Mouse (Mus musculus) heart, adult 11 months (tissue): Measurements from ENCODE around the gene Nrgn.

Source experiments
- DNase-seq: peaks from one replicate; pipeline ENCODE4 v3.0.0; 2022

Gene Nrgn

DNA sequence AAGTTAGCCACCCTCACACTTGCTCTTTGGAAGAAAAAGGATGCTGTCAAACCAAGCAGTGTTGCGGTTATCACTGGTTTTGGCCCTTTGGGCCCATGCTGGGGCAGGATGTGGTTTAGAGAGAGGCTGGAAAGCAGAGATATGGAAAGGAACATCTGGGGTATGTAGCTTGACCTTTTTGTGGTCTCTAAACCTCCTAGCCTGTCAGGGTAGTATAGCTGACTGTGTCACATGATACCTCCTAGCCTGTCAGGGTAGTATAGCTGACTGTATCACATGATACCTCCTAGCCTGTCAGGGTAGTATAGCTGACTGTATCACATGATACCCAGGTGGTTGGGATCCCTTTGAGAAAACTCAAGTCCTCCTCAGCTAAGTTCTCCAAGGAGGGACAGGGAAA, 1.6 kb upstream of the Nrgn start:
- DNase-seq, result no peak

DNA sequence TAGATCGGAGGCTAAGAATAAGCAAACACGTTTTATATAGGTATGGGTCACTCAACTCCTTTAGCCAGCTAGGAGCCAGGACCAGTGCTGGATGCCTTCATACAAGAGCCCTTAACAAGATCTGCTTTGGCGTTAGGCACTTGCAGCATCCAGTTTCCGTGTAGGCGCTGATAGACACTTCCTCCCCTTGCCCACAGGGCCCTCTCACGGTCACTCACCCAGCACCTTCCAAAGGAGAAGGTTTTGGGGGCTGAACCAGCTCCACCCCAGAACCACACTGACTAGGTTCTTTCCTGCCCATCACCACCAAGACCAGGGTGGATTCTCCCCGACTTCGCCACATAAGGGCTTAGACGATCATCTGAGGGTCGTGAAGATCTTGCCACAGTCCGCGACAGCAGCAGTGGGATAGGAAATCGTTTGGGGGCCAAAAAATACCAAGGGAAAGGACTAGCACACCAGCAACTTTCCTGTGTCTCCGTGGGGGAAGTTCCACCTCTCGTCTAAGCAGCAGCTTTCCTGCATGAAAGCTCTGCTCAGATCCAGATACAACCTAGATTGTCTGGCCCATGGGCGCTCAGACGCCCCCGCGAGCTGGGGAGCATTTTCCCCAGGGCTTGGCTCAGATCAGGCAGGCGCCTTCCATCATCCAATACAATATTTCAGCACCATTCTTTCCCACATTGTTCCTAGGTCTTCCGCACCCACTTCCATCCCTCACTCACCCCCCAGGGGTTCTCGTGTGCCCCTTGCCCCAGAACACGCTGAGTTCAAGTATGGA, 763 bp downstream of the Nrgn start:
- peak; percentile 87 for DNase-seq

DNA sequence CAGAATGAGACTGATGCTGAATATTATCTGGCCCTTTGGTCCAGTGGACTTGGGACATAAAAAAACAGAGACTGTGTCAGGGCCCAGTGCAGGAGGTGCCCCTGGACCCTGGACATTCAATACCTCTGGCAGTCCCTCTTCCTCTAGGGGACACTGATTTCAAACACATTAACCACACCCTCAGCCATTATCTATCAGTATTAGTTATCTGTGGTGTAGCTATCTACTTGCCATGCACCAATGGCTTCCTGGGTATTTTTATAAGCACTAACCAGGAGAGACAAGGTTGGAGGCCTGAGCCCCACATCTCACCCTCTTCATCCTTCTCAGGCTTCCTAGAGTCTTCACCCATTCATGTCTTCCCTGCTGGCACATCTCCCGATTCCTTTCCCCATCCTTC, 2.3 kb downstream of the Nrgn start:
- no peak for DNase-seq

DNA sequence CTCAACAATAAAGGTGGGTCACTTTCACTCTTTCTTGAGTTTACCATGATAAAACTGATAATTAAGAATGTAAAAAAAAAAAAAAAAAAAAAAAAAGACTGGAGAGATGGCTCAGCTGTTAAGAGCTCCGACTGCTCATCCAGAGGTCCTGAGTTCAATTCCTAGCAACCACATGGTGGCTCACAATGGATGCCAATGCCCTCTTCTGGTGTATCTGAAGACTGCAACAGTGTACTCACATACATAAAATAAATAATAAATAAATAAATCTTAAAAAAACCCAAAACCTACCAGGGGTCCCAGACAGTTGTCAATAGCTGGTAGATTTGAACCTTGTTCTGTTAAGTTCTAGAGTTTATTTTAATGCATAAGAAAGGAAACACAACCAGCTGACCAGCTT, 5.8 kb downstream of the Nrgn start:
- DNase-seq, result no peak

DNA sequence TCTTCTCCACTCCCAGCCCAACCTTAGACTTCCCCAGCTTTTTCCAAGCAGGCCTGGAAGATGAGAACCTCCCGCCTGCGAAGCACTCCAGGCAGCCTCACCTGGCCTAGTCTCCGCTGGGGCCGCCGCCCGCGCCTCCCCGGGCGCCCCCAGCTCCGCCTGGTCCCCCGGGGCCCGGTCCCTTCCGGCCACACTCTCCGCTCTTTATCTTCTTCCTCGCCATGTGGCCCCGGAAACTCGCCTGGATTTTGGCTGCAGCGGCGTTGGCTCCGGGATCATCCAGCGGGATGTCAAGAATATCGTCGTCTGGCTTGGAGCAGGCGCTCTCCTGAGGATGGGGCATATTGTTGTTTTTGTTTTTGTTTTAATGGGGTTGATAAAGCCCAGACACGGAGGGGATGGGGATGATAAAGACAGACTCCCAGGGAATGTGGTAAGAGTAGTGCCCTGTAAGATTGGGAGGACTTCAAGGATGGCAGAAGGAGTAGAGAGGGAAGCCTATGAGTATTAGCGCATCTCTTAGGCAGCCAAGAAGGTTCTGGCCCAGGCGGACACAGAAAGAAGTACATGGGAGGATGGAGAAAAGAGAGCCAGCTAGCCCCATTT, 6.8 kb downstream of the Nrgn start:
- peak; percentile 96 for DNase-seq

DNA sequence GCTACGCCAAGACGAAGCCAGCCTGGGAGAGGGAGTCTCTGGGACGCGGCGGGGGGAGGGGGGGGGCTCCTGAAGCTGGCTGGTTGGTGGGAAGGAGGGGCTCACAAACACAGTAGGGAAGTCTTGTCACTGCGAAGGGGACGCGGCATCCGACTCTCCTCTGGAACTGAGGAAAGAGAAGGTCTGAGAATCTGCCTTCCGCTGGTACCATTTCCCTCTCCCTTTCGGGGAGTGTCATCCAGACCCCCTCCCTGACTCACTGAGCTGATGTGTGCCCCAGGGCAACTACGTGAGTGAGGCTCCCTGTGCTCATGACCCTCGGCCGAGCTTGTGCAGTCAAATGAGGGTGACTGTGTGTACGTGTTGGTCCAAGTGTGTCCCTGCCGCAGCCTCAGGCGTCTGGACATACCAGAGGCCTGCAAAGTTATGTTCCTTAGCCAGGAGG, 7.5 kb downstream of the Nrgn start:
- DNase-seq, result peak; percentile 94

DNA sequence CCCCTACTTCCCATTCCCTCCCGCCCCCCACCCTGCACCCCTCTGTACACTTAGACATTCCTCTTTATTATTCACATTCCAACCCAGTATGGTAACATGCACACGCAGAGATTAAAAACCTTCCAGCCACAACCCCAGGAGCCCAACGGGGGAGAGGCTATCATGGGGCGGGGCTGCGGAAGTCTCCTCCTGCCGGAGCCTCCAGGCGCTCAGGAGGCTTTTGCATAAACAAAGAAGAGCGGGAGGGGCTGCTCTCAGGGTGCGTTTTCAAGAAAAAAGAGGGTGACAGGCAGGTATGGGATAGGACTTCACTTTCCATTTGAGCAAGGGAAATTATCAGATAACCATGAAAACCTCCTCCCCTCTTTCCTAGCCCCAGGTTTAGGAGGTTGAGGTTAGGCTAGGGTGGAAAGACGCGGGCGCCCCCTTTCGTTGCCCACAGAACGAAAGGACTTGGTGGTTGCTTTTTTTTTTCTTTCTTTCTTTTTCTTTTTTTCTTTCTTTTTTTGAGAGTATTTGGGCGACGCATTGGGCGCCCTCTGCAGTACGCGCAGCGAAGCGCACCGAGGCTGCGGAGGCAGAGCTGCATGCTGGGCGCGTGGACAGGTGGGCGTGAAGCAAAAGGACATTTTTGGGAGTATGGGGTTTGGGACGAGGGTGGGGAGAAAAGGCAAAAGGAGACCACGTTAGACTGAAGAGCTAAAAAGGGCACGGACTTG, 8.1 kb downstream of the Nrgn start:
- DNase-seq, result peak; percentile 97

DNA sequence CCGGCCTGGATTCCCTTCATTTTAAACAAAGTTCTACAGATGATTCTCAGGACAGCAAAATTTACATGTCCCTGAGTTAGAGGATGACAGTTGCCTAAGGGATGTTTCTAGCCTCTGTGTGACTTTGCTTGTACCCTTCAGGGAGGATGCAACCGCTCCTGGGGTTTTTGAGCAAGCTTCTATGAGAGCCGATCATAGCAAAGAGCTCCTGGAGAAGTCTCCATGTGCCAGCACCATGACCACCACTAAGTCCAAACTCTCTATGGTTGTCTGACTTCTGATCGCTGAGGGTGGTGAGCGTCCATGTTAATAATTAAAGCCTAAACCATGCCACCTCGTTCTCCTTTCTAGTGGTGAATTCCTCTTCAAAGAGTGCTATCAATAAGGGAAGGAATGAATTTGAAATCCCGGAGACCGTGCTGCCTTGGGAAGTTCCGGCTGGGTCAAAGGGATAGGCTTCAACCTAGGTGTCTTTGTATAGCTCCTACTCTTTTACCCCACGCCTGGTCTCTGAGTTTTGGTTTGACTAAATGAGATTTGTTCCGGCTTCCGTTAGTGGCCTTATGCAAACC, 8.7 kb downstream of the Nrgn start:
- DNase-seq, result peak; percentile 72

DNA sequence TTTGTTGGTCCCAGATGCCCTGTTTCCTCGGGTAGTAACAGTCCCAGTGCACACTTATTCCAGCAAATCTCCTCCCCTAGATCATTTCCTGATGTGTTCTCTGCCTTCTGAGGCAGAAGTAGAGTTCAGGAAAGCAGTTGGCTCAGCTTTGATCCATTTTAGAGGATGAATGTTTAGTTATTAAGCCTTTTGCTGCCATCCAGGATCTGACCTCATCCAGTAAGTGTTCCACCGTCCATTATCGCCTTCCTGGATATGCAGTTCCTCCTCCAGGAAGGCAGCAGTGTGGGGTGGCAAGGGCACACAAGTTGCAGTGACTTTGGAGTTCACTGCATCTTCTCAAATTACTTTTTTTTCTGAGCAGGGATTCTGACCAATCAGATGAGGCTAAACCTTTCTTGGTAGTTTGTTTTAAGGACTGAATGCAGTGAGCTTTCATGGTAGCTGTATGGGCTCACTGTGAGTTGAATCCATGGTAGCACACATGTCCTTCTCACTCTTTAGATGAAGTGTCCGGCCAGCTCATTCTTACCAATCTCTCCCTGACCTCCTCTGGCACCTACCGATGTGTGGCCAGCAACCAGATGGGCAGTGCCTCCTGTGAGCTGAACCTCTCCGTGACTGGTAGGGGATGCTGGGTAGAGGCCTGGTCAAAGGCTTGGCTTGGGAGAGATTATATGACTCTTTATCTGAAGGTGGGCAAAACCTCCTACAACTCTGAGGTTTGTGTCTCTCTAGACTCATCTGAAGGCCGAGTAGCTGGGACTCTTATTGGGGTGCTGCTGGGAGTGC, 10.7 kb downstream of the Nrgn start:
- DNase-seq, result peak; percentile 88

DNA sequence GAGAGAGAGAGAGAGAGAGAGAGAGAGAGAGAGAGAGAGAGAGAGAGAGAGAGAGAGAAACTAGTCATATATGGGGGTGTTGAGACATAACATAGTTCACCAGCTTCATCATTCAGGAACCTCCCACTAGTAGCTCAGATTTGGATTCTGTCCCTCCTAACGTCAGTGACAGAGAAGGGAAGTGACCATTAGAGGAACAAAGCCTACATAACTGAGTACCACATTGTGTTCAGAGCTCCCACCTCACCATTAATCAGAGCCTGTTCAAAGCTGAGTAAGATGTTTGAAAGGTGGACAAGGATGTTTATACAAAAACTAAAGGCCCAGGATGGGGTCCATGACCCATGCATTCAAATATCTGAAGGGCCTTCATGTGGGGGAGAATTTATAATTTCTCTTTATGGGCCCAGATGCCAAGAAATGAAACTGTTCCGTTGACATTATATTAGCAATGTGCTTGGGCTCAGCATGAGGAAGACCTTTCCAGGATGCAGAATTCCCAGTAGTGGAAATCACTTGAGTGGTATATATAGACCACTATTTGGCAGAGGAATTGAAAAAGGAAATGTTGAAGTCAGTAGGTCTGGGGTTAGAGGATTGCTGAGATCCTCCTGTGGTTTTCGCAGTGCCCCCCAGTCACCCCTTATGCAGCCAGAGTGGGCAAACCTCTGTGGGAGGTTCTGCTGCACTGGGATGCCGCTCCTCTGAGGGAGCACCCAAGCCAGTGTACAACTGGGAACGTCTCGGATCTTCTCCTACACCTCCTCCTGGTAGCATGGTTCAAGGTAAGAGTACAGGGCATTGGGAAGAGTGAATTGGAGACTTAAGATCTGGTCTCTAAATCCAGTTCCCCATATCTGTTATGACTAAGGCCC, 11.8 kb downstream of the Nrgn start:
- DNase-seq, result peak; percentile 81

DNA sequence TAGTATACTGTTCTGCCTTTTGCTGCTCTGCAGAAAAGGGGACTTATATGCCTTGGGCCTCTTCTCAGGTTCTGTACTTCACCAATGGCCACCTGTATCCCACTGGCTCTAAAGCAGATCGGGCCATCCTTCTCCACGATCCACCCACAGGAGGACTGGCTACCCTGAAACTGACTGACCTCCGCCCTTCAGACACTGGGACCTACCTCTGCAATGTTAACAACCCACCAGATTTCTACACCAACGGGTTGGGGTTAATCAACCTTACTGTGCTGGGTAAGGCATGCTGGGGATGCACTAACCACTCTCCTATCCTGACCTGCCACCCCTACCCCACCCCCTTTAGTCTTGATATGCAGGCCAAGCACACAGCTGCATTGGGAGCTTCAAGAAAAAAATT, 12.5 kb downstream of the Nrgn start:
- DNase-seq, result peak; percentile 89

DNA sequence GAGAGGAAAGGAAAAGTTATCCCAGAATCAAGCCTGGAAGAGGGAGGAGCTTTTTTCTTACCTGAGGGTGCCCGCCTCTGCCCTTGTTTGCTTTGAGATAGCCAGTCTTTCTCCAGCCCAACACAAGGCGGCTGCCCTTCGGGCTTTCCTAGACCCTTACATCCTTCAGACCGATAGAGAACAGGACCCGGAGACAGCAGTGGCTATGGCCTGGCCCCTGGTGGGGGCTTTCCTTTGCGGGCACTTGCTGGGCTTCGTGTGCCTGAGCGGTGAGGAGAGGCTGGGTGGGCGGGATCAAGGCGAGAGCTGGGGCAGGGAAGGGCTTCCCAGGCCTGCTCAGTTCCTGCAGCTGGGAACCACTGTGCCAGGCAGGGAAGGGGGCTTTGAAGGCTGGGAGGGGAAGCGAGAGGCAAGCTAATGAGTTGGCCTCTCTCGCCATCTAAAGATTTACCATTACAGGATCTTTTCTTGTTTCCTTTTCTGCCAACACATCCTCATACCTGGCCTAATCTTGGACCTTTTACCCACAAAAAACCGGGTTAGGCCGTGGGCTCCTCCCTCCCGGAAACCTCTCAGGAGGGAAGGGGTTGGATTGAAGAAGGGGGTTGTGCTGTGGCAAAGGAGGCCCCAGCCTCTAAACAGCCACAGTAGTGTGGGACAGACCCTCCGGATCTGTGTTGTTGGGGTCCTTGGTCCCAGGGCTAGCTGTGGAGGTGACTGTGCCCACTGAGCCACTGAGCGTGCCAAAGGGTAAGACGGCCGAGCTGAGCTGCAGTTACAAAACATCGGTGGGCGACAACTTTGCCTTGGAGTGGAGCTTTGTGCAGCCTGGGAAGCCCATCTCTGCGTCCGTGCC, 13.3 kb downstream of the Nrgn start, which contains the start of gene Vsig2:
Vsig2 (plus strand) TSS at position 86 of the 856 bp plus-strand sequence.
- peak; percentile 90 for DNase-seq

DNA sequence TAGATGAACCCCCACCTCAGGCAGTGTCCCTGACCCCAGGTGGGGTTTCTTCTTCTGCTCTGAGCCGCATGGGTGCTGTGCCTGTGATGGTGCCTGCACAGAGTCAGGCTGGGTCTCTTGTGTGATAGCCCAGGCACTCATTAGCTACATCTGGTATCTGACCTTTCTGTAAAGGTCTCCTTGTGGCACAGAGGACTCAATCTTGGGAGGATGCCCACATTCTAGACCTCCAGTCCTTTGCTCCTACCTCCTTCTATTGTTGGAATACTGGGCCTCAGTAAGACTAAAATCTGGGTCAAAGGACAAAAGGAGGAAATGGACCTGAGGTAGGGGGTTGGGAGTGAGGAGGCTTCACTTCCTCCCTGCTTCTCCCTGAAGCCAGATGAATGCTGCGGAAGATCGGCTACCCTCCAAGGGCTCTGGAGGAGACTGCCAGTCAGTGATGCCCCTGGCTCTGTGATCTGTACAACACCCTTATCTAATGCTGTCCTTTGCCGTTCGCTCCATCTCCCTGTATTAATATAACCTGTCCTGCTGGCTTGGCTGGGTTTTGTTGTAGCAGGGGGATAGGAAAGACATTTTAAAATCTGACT, 14.9 kb downstream of the Nrgn start:
- DNase-seq, result peak; percentile 91

DNA sequence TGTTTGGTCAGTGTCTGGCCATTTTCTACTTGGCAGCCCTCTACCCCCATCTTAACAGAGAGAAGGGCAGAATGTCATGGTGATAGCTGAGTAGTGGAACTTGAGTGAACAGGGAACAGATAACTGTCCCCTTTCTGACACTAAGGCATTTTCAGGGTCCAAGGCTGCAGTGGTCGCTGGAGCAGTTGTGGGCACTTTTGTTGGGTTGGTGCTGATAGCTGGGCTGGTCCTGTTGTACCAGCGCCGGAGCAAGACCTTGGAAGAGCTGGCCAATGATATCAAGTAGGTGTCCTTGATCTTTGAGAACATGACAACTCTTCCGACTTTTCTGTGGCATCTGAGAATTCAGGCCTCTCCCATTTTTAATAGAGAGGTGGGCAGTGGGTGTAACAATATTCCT, 15.9 kb downstream of the Nrgn start:
- no peak for DNase-seq

DNA sequence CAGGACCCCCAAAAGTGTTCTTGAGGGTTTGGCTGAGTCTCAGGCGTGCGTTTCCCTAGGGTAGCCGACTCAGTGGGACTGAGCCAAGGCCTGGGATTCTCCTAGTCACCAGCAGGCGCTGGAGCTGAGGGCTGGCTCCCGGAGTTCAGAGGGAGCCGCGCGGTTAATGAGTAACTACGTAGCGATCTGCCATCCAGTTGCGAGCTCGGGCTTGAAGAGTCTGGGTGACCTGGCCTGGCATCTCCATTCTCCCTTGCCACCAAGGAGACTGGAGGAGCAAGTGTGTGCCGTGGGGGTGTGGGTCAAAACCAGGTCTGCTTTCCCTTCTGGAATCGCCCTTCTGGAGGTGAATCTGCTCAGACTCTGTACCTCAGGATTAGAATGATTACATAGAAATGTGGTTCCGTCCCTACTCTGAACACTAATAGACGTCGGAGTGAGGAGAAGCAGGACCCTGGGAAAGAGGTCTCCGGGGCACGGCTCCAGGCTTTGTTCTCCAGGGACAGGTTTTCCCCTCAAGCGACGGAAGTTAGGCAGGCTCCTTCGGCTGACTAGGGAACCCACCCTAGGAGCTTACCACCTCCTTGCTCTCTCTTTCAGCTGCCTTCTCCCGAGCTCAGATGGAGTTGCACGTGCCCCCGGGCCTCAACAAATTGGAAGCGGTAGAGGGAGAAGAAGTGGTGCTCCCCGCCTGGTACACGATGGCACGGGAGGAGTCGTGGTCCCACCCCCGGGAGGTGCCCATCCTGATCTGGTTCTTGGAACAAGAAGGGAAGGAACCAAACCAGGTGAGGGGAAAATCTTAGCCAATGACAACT, 21.6 kb downstream of the Nrgn start:
- DNase-seq, result peak; percentile 97

DNA sequence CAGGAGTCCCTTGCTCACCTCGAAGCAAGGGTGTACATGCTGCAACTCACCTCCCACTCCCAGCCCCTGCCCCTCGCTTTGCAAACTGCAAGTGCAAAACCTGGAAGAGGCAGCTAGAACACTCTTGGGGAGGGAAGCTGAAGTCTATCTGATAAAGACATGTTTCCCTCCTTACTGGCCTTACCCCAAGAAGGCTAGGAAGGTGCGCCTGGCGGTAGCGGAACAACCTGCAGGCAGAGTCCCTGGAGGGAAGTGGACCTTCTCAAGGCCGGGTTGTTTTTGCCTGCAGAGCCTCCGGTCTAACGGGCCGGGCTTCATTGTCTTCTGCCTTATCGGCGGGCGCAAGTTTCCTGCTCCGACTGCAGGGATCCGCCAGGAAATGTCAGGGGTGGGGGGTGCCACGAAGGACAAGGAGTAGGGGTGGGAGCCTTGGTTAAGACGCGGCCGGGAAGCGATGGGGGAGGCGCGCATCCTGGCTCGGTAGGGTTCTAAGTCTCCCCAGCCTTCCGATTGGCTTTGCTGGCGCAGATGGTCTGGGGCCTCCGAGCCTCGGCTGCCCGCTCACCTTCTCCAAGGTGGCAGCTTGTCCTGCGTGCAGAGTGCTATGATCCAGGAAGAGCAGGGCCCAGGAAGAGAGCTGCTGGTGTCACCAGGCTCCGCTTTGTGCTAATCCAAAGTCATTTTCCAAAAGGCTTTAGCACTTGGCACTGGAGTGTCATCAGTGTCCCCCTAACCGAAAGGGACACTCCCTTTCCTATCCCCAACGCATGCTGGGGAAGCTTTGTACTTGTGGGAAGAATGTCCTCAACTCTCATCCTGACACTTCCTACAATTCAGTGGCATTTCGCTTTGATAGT, 22.4 kb downstream of the Nrgn start:
- DNase-seq, result peak; percentile 100

DNA sequence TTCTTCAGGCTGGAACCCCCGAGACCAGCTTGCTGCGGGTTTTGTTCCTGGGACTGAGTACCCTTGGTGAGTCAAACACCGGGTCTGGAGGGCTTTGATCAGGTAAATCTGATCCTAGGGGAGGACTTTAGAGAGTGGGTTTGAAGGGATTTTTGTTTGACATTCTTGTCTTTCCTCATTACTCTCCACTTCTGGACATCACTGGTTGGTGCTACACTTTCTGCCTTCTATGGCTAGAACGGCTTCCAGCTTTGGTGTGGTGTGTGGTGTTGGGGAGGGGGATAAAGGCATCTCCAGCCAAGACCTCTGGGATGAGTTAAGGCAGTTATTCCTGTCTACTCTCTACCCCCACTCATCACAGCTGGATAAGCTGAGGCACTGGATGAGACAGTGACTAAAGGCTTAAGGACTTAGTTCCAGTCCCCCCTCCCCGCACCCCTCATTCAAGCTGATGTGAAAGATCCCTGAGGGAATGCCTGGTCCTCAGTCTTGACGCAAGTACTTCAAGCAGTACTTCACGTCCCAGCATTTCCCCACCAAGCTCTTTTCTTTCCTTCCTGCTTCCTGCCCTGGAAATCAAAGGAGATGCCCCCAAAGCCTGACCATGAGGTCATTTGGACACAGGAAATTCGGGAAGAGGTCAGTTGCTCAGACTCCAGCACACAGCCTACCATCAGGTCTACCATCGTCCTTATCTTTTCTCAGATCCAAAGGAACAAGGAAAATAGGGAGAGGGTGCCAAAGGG, 24.3 kb downstream of the Nrgn start:
- DNase-seq, result peak; percentile 98
